Mouse (Mus musculus) E14TG2a.4 (cell line): Measurements from ENCODE around the gene Dpf3.

Experiments used
- CTCF ChIP-seq: conservative IDR thresholded peaks from 2 replicates; pipeline ENCODE4 v1.5.1; 2014; ENCODE audit warnings: low read length
- POU5F1 ChIP-seq: IDR thresholded peaks from 2 replicates; pipeline ENCODE4 v1.6.1; 2014; ENCODE audit warnings: low read length, borderline replicate concordance

- TF ChIP-seq CTCF (no peak), POU5F1 (no peak)
Observed at GRCm38 (mm10) chr12:83496336-83496735, 8.8 kb upstream of the Dpf3 start.
